Mouse (Mus musculus) layer of hippocampus, adult 2 months (tissue): ENCODE measurements at regions not wholly inside any gene's neighbourhood (a gene's known extent, or its start where the extent isn't known, plus 50 kb on each side); places are given as distances from the start of the nearest gene placed in this dataset.
A peak's percentile ranks its signal among the peaks of the same experiment; 100 is the strongest.

ENCODE experiments used
- DNase-seq, 2 experiments: peaks; one replicate each; pipeline ENCODE4 v3.0.0; 2022; ENCODE audit warnings: low spot score in 2 of 2
- H3K27ac ChIP-seq: fragments of 200-600 bp; 2 replicates; pipeline ENCODE4 v1.8.1; 2022
- H3K4me3 ChIP-seq: fragments of 200-600 bp; 2 replicates; pipeline ENCODE4 v1.8.1; 2022; ENCODE audit warnings: mild to moderate bottlenecking
- CTCF ChIP-seq: fragments of 200-600 bp; conservative IDR thresholded peaks from 2 replicates; pipeline ENCODE4 v1.8.1; 2022; ENCODE audit warnings: antibody characterized with exemption, mild to moderate bottlenecking, moderate library complexity

DNA sequence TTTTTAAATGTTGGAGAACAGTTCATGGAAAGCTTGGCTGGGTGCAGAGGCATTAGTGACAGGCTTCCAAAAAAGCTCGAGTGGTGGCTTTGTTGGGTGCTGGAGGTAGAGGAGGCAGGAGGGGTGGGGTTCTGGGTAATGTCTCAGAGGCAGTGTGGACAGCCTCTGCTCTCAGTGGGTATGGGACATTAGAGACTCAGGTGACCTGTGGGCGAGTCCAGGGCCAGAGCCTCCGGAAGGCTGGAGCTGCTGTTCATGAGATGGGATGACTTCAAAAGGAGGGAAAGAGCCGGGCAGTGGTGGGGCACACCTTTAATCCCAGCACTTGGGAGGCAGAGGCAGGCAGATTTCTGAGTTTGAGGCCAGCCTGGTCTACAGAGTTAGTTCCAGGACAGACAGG lies 57.5 kb upstream of the Gm11733 start:
- TF ChIP-seq CTCF, result no peak
- DNase-seq, result no peak
- no peak overlapping the region for H3K27ac ChIP-seq
- no peak overlapping the region for H3K4me3 ChIP-seq

GRCm38 (mm10) chr11:117427808-117428510 lies 56.2 kb upstream of the Gm11733 start:
- H3K4me3 ChIP-seq, result no peak overlapping the region
- no peak for DNase-seq
- TF ChIP-seq CTCF, result no peak
- no peak overlapping the region for H3K27ac ChIP-seq

GRCm38 (mm10) chr11:117429326-117429752 lies 54.8 kb upstream of the Gm11733 start:
- TF ChIP-seq CTCF, result no peak
- DNase-seq, result no peak
- H3K4me3 ChIP-seq, result no peak overlapping the region
- no peak overlapping the region for H3K27ac ChIP-seq

DNA sequence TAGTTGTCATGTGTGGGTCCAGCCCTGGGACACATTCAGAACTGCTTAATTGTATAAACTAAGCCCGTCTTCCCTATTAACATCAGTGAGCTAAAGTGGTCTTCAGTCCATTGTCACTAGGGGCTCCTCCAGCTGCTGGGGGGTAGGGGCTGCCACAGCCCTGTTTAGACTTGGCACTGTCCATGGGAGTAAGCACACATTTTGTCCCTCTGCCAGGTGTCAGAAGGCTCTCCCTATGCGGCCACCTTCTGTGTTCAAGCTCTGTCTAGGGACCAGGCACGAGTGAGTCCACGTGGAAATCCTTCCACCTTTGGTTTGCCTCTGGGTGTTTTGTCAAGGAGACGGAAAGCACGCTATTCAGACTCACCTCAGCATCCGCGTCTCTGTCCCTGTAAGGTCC lies 54.3 kb upstream of the Gm11733 start:
- TF ChIP-seq CTCF, result no peak
- H3K4me3 ChIP-seq, result no peak overlapping the region
- H3K27ac ChIP-seq, result no peak overlapping the region
- no peak for DNase-seq

GRCm38 (mm10) chr11:117434056-117434455 lies 50.1 kb upstream of the Gm11733 start:
- no peak overlapping the region for H3K27ac ChIP-seq
- DNase-seq, result no peak

More at GRCm38 (mm10) chr11:117434056-117434455, 50.1 kb upstream of the Gm11733 start:
- no peak overlapping the region for H3K4me3 ChIP-seq
- peak; percentile 72 for TF ChIP-seq CTCF
